Mouse (Mus musculus): ENCODE data around the gene Ensa. TPM values are rescaled to one million over a fixed set of nuclear protein-coding genes. Genes with fewer than 3 reads are reported as not detected.

Ensa gene
- polyA plus RNA-seq, 1 experiment from 2014 or later: 90.1 TPM

- peaks cover 47% of the 10 kb centered on the region for H3K4me1 ChIP-seq
- H3K9me3 ChIP-seq (replicated peaks): no peaks in the 10 kb centered on the region
- no peak for DNase-seq (ENCODE audit: low spot score)
- 82% methylated on average over 19 of the region's 19 CpGs for WGBS
- H3K36me3 ChIP-seq: peaks cover 18% of the 10 kb centered on the region
- no peaks in the 10 kb centered on the region for H3K27me3 ChIP-seq (ENCODE audit: low read depth, poor library complexity, severe bottlenecking)
- H3K4me3 ChIP-seq: no peak overlapping the region
- H3K27ac ChIP-seq (replicated peaks): no peak overlapping the region
Measured at GRCm38 (mm10) chr3:95677420-95678090, 52.8 kb downstream of the Ensa start.

- no peak overlapping the region for H3K4me3 ChIP-seq
- WGBS: 92% methylated on average over 8 of the region's 8 CpGs
- no peaks in the 10 kb centered on the region for H3K9me3 ChIP-seq (replicated peaks)
- no peak overlapping the region for H3K27ac ChIP-seq (replicated peaks)
- no peak for DNase-seq (ENCODE audit: low spot score)
- no peaks in the 10 kb centered on the region for H3K27me3 ChIP-seq (ENCODE audit: low read depth, poor library complexity, severe bottlenecking)
- H3K36me3 ChIP-seq: no peaks in the 10 kb centered on the region
- peaks cover 31% of the 10 kb centered on the region for H3K4me1 ChIP-seq
Measured at GRCm38 (mm10) chr3:95679551-95679950, 54.8 kb downstream of the Ensa start.

GRCm38 (mm10) chr3:95680673-95681072 lies 55.9 kb downstream of the Ensa start:
- WGBS: 81% methylated on average over 6 of the region's 6 CpGs
- no peaks in the 10 kb centered on the region for H3K36me3 ChIP-seq
- no peaks in the 10 kb centered on the region for H3K27me3 ChIP-seq (ENCODE audit: low read depth, poor library complexity, severe bottlenecking)
- no peak overlapping the region for H3K27ac ChIP-seq (replicated peaks)
- H3K4me3 ChIP-seq: no peak overlapping the region
- peaks cover 30% of the 10 kb centered on the region for H3K4me1 ChIP-seq
- H3K9me3 ChIP-seq (replicated peaks): no peaks in the 10 kb centered on the region
- DNase-seq (ENCODE audit: low spot score): no peak

GRCm38 (mm10) chr3:95681365-95681764 lies 56.6 kb downstream of the Ensa start:
- Histone ChIP-seq H3K36me3 (no peaks in the 10 kb centered on the region), H3K27me3 (ENCODE audit: low read depth, poor library complexity, severe bottlenecking) (peaks cover 2% of the 10 kb centered on the region; the same call in 1 of the 2 replicates), H3K4me1 (peaks cover 29% of the 10 kb centered on the region), H3K27ac (replicated peaks) (peak overlapping the region; percentile 25; the same call in 1 of the 2 replicates), H3K9me3 (replicated peaks) (no peaks in the 10 kb centered on the region), H3K4me3 (no peak overlapping the region)
- 60% methylated on average over 11 of the region's 11 CpGs for WGBS
- no peak for DNase-seq (ENCODE audit: low spot score)

Other genes with a start within 250 kb of the Ensa start
- gene 4930558C23Rik, start 222.2 kb upstream of the Ensa start, polyA plus RNA-seq (2016; fragmentation: Nextera tagmentation; extraction: Ambion mirVana): not detected in 2 replicates
- gene Arnt, start 190.6 kb upstream of the Ensa start, polyA plus RNA-seq (2016; fragmentation: Nextera tagmentation; extraction: Ambion mirVana): 30.0 and 34.1 TPM in 2 replicates
- gene Ctsk, start 125.7 kb upstream of the Ensa start, polyA plus RNA-seq (2016; fragmentation: Nextera tagmentation; extraction: Ambion mirVana): 2.4 and 4.5 TPM in 2 replicates
- 3.2 and 6.8 TPM in 2 replicates for gene Ctss, start 98.2 kb upstream of the Ensa start, polyA plus RNA-seq (2016; fragmentation: Nextera tagmentation; extraction: Ambion mirVana)
- not detected in 2 replicates for gene Hormad1, start 65.3 kb upstream of the Ensa start, polyA plus RNA-seq (2016; fragmentation: Nextera tagmentation; extraction: Ambion mirVana)
- gene Golph3l, start 36.1 kb upstream of the Ensa start, polyA plus RNA-seq (2016; fragmentation: Nextera tagmentation; extraction: Ambion mirVana): 31.4 and 34.2 TPM in 2 replicates
- gene Mcl1, start 33.8 kb downstream of the Ensa start, polyA plus RNA-seq (2016; fragmentation: Nextera tagmentation; extraction: Ambion mirVana): 41.9 and 47.6 TPM in 2 replicates
- gene Adamtsl4, start 62.9 kb downstream of the Ensa start, polyA plus RNA-seq (2016; fragmentation: Nextera tagmentation; extraction: Ambion mirVana): 0.78 and 1.4 TPM in 2 replicates
- 18.1 and 19.5 TPM in 2 replicates for gene Ecm1, start 114.6 kb downstream of the Ensa start, polyA plus RNA-seq (2016; fragmentation: Nextera tagmentation; extraction: Ambion mirVana)
- gene Tars2, start 135.2 kb downstream of the Ensa start, polyA plus RNA-seq (2016; fragmentation: Nextera tagmentation; extraction: Ambion mirVana): 54.1 and 64.4 TPM in 2 replicates
- gene Rprd2, start 193.9 kb downstream of the Ensa start, polyA plus RNA-seq (2016; fragmentation: Nextera tagmentation; extraction: Ambion mirVana): 18.1 and 22.1 TPM in 2 replicates
- 65.8 and 66.5 TPM in 2 replicates for gene Prpf3, start 230.9 kb downstream of the Ensa start, polyA plus RNA-seq (2016; fragmentation: Nextera tagmentation; extraction: Ambion mirVana)
- gene Mrps21, start 246.5 kb downstream of the Ensa start, polyA plus RNA-seq (2016; fragmentation: Nextera tagmentation; extraction: Ambion mirVana): 354 and 390 TPM in 2 replicates

All from midbrain, embryonic 10.5 days (tissue).